Mouse (Mus musculus): ENCODE results near the gene Hcn3. TPM values are rescaled to one million over a fixed set of nuclear protein-coding genes. Genes with fewer than 3 reads are reported as not detected.

Gene Hcn3
- polyA plus RNA-seq, 1 experiment from 2014 or later = 0.11 TPM

- H3K79me2 ChIP-seq (ENCODE audit: inconsistent target) = no peaks in the 10 kb centered on the region
- H3K4me3 ChIP-seq (ENCODE audit: inconsistent target) = no peak overlapping the region
- no peak overlapping the region for H3K27ac ChIP-seq
- no peaks in the 10 kb centered on the region for H3K36me3 ChIP-seq (ENCODE audit: inconsistent target)
- 73% methylated on average over 8 of the region's 8 CpGs for WGBS (ENCODE audit: missing documents)
Observed at GRCm38 (mm10) chr3:89145566-89145965, 14.4 kb downstream of the Hcn3 start.

- 72% methylated on average over 10 of the region's 10 CpGs for WGBS (ENCODE audit: missing documents)
- Histone ChIP-seq H3K36me3 (ENCODE audit: inconsistent target) (no peaks in the 10 kb centered on the region), H3K27ac (no peak overlapping the region), H3K79me2 (ENCODE audit: inconsistent target) (no peaks in the 10 kb centered on the region), H3K4me3 (ENCODE audit: inconsistent target) (no peak overlapping the region)
Observed at GRCm38 (mm10) chr3:89144821-89145220, 15.2 kb downstream of the Hcn3 start.

GRCm38 (mm10) chr3:89136365-89136764 lies 23.6 kb downstream of the Hcn3 start:
- Histone ChIP-seq H3K4me3 (ENCODE audit: inconsistent target) (no peak overlapping the region), H3K27ac (no peak overlapping the region), H3K79me2 (ENCODE audit: inconsistent target) (no peaks in the 10 kb centered on the region), H3K36me3 (ENCODE audit: inconsistent target) (no peaks in the 10 kb centered on the region)
- 43% methylated on average over 9 of the region's 9 CpGs for WGBS (ENCODE audit: missing documents)

GRCm38 (mm10) chr3:89135958-89136357 lies 24.0 kb downstream of the Hcn3 start, which contains the start of gene Pklr:
Pklr (plus strand) TSS chr3:89136142.
- Histone ChIP-seq H3K79me2 (ENCODE audit: inconsistent target) (no peaks in the 10 kb centered on the region), H3K27ac (no peak within 1 kb of the TSS), H3K4me3 (ENCODE audit: inconsistent target) (no peak within 1 kb of the TSS), H3K36me3 (ENCODE audit: inconsistent target) (no peaks in the 10 kb centered on the region)
- WGBS (ENCODE audit: missing documents) = 63% methylated on average over 2 of the region's 3 CpGs

GRCm38 (mm10) chr3:89133752-89134151 lies 26.2 kb downstream of the Hcn3 start:
- WGBS (ENCODE audit: missing documents) = 82% methylated on average over 1 of the region's 1 CpGs
- no peak overlapping the region for H3K27ac ChIP-seq
- no peaks in the 10 kb centered on the region for H3K79me2 ChIP-seq (ENCODE audit: inconsistent target)
- H3K4me3 ChIP-seq (ENCODE audit: inconsistent target) = no peak overlapping the region
- H3K36me3 ChIP-seq (ENCODE audit: inconsistent target) = no peaks in the 10 kb centered on the region

- no peaks in the 10 kb centered on the region for H3K36me3 ChIP-seq (ENCODE audit: inconsistent target)
- no peaks in the 10 kb centered on the region for H3K79me2 ChIP-seq (ENCODE audit: inconsistent target)
- no peak overlapping the region for H3K4me3 ChIP-seq (ENCODE audit: inconsistent target)
- no peak overlapping the region for H3K27ac ChIP-seq
- WGBS (ENCODE audit: missing documents) = 87% methylated on average over 7 of the region's 7 CpGs
Observed at GRCm38 (mm10) chr3:89133063-89133450, 26.9 kb downstream of the Hcn3 start.

- no peak overlapping the region for H3K4me3 ChIP-seq (ENCODE audit: inconsistent target)
- H3K36me3 ChIP-seq (ENCODE audit: inconsistent target) = no peaks in the 10 kb centered on the region
- WGBS (ENCODE audit: missing documents) = 19% methylated on average over 28 of the region's 30 CpGs
- no peak overlapping the region for H3K27ac ChIP-seq
- H3K79me2 ChIP-seq (ENCODE audit: inconsistent target) = no peaks in the 10 kb centered on the region
Observed at GRCm38 (mm10) chr3:89132285-89133062, 27.5 kb downstream of the Hcn3 start.

GRCm38 (mm10) chr3:89131816-89132215 lies 28.2 kb downstream of the Hcn3 start:
- H3K79me2 ChIP-seq (ENCODE audit: inconsistent target) = no peaks in the 10 kb centered on the region
- no peaks in the 10 kb centered on the region for H3K36me3 ChIP-seq (ENCODE audit: inconsistent target)
- WGBS (ENCODE audit: missing documents) = 67% methylated on average over 4 of the region's 4 CpGs
- H3K27ac ChIP-seq = no peak overlapping the region
- H3K4me3 ChIP-seq (ENCODE audit: inconsistent target) = no peak overlapping the region

GRCm38 (mm10) chr3:89129908-89130307 lies 30.1 kb downstream of the Hcn3 start:
- Histone ChIP-seq H3K27ac (no peak overlapping the region), H3K4me3 (ENCODE audit: inconsistent target) (no peak overlapping the region), H3K36me3 (ENCODE audit: inconsistent target) (no peaks in the 10 kb centered on the region), H3K79me2 (ENCODE audit: inconsistent target) (no peaks in the 10 kb centered on the region)
- WGBS (ENCODE audit: missing documents) = 77% methylated on average over 3 of the region's 3 CpGs

- H3K79me2 ChIP-seq (ENCODE audit: inconsistent target) = no peaks in the 10 kb centered on the region
- H3K4me3 ChIP-seq (ENCODE audit: inconsistent target) = no peak overlapping the region
- no peaks in the 10 kb centered on the region for H3K36me3 ChIP-seq (ENCODE audit: inconsistent target)
- H3K27ac ChIP-seq = no peak overlapping the region
- 91% methylated on average over 3 of the region's 3 CpGs for WGBS (ENCODE audit: missing documents)
Observed at GRCm38 (mm10) chr3:89125981-89126380, 34.0 kb downstream of the Hcn3 start.

GRCm38 (mm10) chr3:89124241-89124640 lies 35.8 kb downstream of the Hcn3 start:
- WGBS (ENCODE audit: missing documents) = 75% methylated on average over 3 of the region's 3 CpGs
- no peaks in the 10 kb centered on the region for H3K79me2 ChIP-seq (ENCODE audit: inconsistent target)
- no peak overlapping the region for H3K4me3 ChIP-seq (ENCODE audit: inconsistent target)
- H3K36me3 ChIP-seq (ENCODE audit: inconsistent target) = no peaks in the 10 kb centered on the region
- no peak overlapping the region for H3K27ac ChIP-seq

GRCm38 (mm10) chr3:89123313-89123712 lies 36.7 kb downstream of the Hcn3 start:
- Histone ChIP-seq H3K79me2 (ENCODE audit: inconsistent target) (no peaks in the 10 kb centered on the region), H3K36me3 (ENCODE audit: inconsistent target) (no peaks in the 10 kb centered on the region), H3K27ac (no peak overlapping the region), H3K4me3 (ENCODE audit: inconsistent target) (no peak overlapping the region)
- WGBS (ENCODE audit: missing documents) = 72% methylated on average over 2 of the region's 2 CpGs

- no peak overlapping the region for H3K27ac ChIP-seq
- no peaks in the 10 kb centered on the region for H3K79me2 ChIP-seq (ENCODE audit: inconsistent target)
- H3K36me3 ChIP-seq (ENCODE audit: inconsistent target) = no peaks in the 10 kb centered on the region
- no peak overlapping the region for H3K4me3 ChIP-seq (ENCODE audit: inconsistent target)
- WGBS (ENCODE audit: missing documents) = 31% methylated on average over 2 of the region's 2 CpGs
Observed at GRCm38 (mm10) chr3:89115522-89115921, 44.5 kb downstream of the Hcn3 start.

GRCm38 (mm10) chr3:89113058-89113457 lies 46.9 kb downstream of the Hcn3 start:
- 95% methylated on average over 4 of the region's 4 CpGs for WGBS (ENCODE audit: missing documents)

GRCm38 (mm10) chr3:89108146-89108545 lies 51.9 kb downstream of the Hcn3 start:
- H3K27ac ChIP-seq = no peak overlapping the region
- WGBS (ENCODE audit: missing documents) = 93% methylated on average over 1 of the region's 1 CpGs
- H3K4me3 ChIP-seq (ENCODE audit: inconsistent target) = no peak overlapping the region
- no peaks in the 10 kb centered on the region for H3K36me3 ChIP-seq (ENCODE audit: inconsistent target)
- no peaks in the 10 kb centered on the region for H3K79me2 ChIP-seq (ENCODE audit: inconsistent target)

More at GRCm38 (mm10) chr3:89113058-89113457, 46.9 kb downstream of the Hcn3 start:
- H3K36me3 ChIP-seq (ENCODE audit: inconsistent target) = no peaks in the 10 kb centered on the region
- no peak overlapping the region for H3K4me3 ChIP-seq (ENCODE audit: inconsistent target)
- H3K27ac ChIP-seq = no peak overlapping the region
- no peaks in the 10 kb centered on the region for H3K79me2 ChIP-seq (ENCODE audit: inconsistent target)

- 75% methylated on average over 3 of the region's 3 CpGs for WGBS (ENCODE audit: missing documents)
- Histone ChIP-seq H3K79me2 (ENCODE audit: inconsistent target) (no peaks in the 10 kb centered on the region), H3K36me3 (ENCODE audit: inconsistent target) (no peaks in the 10 kb centered on the region), H3K27ac (no peak overlapping the region), H3K4me3 (ENCODE audit: inconsistent target) (no peak overlapping the region)
Observed at GRCm38 (mm10) chr3:89107545-89107944, 52.5 kb downstream of the Hcn3 start.

All from macrophage (primary cell).